Mouse (Mus musculus): Measurements from ENCODE around the gene Umad1. TPM values are rescaled to one million over a fixed set of nuclear protein-coding genes. Genes with fewer than 3 reads are reported as not detected.

The Umad1 gene
- total RNA-seq (2017), result 11.9 and 21.4 TPM in 2 replicates

DNA sequence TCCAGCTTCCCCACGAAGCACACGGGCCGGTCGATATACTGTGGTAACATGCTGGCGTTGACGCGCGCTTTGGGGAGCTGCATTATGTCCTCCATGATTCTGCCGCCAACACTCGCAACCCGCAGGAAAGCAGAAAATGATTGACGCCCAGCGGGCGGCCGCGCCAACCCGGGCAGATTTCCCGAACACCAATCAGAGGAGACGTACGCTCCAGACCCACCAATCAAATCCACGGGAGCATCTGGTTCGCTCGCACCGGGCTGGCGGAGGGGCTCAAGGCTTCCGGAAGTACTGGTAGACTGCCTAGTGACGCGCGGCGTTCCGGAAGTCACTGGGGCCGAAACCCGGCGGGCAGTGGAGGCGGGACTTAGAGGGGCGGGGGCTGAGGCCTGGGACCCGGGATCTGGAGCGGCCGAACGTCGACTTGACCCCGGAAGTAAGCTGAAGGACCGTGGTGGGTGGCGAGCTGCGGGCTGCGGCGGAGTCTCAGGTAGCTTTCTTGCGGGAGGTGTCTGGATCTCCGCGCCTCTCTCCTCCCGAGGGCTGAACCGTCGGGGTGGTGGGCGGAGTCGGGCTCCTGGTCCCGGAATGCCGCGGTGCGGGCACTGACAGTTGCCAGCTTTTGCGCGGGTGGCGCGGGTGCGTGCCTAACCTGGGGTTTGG is at the start of gene Umad1, which contains the start of the genes Rpa3 and Gm45062:
TSS of gene Umad1 (plus strand) at position 285 of the 663 bp plus-strand sequence.
TSS of gene Rpa3 (minus strand) at position 170 of the 663 bp plus-strand sequence.
TSS of gene Gm45062 (plus strand) at position 447 of the 663 bp plus-strand sequence.
- ATAC-seq (replicated peaks; ENCODE audit: low read depth, poor library complexity, severe bottlenecking), result peak; percentile 98

DNA sequence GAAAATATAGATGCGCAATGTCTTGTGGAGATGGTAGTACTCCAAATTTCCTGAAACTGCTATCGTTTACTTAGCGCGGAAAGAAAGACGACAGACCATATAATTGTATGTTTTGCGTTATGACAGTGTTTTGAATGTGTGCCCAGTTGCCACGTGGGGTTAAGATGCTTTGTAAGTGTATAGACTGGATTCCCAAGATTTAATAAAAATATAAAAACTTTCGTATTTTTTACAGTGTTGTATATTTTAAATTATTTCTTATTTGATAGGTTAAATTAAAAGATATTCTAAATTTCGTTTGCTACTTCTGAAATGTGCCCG is 49.3 kb upstream of the Umad1 start:
- peak; percentile 6; the same call in 1 of the 2 replicates for ATAC-seq (replicated peaks; ENCODE audit: low read depth, poor library complexity, severe bottlenecking)

GRCm38 (mm10) chr6:8210661-8211060 is 48.4 kb upstream of the Umad1 start:
- ATAC-seq (replicated peaks; ENCODE audit: low read depth, poor library complexity, severe bottlenecking), result no peak

DNA sequence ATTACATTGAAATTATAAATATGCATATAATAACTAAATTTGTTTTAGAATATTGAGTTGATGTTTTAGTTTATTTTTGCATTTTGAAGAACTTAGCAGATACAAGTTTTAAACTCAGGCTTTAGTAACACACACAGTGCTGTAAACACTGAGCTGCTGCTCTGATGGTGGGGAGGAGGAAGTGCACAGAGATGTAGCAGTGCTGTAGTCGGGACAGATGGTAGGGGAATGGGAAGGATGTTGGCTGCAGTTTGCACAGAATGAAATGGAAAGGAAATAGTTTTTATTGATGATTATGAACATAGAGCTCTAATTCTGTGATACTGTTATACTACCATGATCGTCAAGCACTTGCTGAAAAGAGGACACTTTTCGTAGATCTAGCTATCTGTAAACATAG is 32.1 kb upstream of the Umad1 start:
- no peak for ATAC-seq (replicated peaks; ENCODE audit: low read depth, poor library complexity, severe bottlenecking)

GRCm38 (mm10) chr6:8228596-8228995 is 30.5 kb upstream of the Umad1 start:
- ATAC-seq (replicated peaks; ENCODE audit: low read depth, poor library complexity, severe bottlenecking), result no peak

- no peak for ATAC-seq (replicated peaks; ENCODE audit: low read depth, poor library complexity, severe bottlenecking)
Observed at GRCm38 (mm10) chr6:8258316-8258715, 772 bp upstream of the Umad1 start.

GRCm38 (mm10) chr6:8259667-8260044 is 568 bp downstream of the Umad1 start:
- no peak; the same call in 1 of the 2 replicates for ATAC-seq (replicated peaks; ENCODE audit: low read depth, poor library complexity, severe bottlenecking)

DNA sequence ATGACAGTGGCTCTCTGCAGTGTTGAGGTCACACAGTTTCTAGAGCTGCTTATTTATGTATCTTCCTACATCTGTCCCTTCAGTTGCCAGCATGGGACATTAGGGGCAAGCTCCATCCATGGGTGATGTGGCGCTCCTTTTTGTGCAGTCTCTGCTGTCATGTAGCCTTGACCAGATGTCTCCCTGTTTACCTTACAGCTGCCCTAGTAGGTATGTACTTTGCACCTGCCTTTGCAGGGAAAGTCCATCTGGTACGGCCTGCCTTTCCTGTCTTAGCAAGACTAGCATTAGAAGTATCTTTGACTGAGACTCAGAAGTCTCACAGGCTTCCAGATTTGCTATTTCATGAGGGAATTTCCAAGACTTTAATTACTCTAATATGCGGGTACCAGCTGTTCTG is 12.0 kb downstream of the Umad1 start:
- no peak for ATAC-seq (replicated peaks; ENCODE audit: low read depth, poor library complexity, severe bottlenecking)

DNA sequence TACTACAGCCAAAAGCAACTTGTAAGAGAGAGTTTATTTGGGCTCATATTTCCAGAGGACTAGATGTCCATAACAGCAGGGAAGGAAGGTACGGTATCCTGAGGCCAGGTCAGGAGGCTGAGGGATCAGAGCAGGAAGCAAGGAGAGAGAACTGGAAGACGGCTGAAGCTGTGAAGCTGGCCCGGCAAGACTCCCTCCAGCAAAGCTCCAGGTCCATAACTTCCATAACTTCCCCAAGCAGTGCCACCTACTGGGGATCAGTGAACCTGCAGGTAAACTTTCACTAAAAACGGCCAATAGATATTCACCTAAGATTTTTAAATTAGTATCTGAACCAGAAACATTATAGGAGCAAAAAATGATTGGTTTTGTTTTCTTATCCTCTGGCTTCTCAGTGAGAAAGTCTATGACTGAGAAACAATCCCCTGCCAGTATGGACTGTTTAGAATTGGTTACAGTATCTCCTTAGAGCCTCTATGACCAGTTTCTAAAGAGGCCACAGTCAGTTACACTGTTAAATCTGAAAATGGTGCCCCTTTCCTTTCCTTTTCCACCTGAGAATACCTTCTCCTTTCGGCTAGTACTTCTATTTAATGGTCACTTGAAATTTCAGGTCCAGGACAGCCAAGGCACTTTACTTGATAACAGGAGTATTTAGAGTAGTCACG is 15.4 kb downstream of the Umad1 start:
- ATAC-seq (replicated peaks; ENCODE audit: low read depth, poor library complexity, severe bottlenecking), result peak; percentile 83

DNA sequence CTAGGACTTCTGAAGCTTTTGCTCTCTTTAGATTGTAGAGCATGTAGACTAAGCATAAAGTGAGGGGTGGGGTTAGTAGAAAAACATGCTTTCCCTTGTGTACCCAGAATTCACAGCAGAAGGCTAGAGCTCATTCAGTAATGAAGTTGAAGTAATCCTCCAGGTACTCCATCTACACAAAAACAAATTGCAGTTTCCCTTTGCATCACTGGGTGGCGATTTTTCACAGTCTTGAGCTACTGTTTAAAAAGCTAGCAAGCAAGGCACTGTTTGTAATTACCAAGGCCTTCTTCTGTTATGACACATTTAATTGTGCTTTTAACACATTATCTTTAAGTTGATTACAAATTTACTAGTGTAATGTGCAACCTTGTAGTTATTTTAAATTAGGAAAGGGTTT is 16.0 kb downstream of the Umad1 start:
- peak; percentile 70 for ATAC-seq (replicated peaks; ENCODE audit: low read depth, poor library complexity, severe bottlenecking)

- ATAC-seq (replicated peaks; ENCODE audit: low read depth, poor library complexity, severe bottlenecking), result no peak
Observed at GRCm38 (mm10) chr6:8276431-8276830, 17.3 kb downstream of the Umad1 start.

GRCm38 (mm10) chr6:8278426-8279002 is 19.4 kb downstream of the Umad1 start:
- ATAC-seq (replicated peaks; ENCODE audit: low read depth, poor library complexity, severe bottlenecking), result peak; percentile 53

GRCm38 (mm10) chr6:8283255-8283654 is 24.2 kb downstream of the Umad1 start:
- ATAC-seq (replicated peaks; ENCODE audit: low read depth, poor library complexity, severe bottlenecking), result no peak

GRCm38 (mm10) chr6:8285401-8285960 is 26.4 kb downstream of the Umad1 start:
- no peak for ATAC-seq (replicated peaks; ENCODE audit: low read depth, poor library complexity, severe bottlenecking)

DNA sequence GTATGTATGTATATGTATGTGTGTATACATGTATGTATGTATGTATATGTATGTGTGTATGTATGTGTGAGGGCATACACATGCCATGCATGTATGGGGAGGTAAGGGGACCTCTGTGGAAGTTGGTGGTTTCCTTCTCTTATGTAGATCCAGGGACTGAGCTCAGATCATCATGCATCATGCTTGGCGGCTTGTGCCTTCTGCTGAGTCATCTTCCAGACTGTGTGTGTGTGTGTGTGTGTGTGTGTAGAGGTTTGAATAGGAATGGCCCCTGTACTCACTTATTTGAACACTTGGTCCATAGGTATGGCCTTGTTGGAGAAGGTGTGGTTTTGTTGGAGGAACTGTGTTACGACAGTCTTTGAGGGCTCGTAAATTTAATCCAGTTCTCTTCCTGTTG is 27.1 kb downstream of the Umad1 start:
- 0 out of 2 replicates have a peak, but pooled peaks have one; percentile 27 for ATAC-seq (replicated peaks; ENCODE audit: low read depth, poor library complexity, severe bottlenecking)

DNA sequence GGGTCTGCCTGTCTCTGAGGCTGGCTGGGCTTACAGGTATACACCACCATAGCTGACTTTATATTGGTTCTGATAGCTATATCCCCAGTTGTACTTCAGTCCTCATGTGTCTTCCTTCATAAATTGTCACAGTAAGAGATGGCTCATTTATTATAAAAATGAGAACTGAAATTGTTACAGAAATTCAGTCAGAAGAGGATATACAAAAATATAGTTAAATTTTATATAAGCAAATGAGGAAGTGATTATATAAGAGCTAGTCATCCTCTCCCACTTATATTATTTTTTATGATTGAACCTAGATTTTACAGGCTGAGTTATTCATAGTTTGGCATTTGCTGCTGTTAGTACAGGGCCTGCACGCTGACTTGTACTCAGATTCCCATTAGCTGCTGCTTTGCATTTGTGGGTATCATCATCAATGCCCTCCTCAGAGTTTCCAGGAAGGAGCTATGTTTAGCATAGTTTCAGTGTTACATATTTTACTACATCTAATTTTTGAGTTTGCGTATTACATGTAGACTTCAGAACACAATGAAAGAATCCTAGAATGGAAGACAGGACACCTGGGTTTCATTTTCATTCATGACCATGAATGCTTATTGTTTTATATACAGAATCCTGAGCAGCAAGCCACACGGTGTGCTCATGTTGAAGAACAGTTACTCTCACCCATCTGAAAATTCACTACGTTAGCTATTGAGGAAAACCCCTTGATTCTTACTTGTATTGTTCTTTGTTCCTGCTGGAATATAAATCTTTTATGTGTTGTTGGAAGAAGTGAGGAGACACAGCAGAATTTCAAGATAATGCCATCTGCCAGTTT is 29.9 kb downstream of the Umad1 start:
- peak; percentile 62 for ATAC-seq (replicated peaks; ENCODE audit: low read depth, poor library complexity, severe bottlenecking)

DNA sequence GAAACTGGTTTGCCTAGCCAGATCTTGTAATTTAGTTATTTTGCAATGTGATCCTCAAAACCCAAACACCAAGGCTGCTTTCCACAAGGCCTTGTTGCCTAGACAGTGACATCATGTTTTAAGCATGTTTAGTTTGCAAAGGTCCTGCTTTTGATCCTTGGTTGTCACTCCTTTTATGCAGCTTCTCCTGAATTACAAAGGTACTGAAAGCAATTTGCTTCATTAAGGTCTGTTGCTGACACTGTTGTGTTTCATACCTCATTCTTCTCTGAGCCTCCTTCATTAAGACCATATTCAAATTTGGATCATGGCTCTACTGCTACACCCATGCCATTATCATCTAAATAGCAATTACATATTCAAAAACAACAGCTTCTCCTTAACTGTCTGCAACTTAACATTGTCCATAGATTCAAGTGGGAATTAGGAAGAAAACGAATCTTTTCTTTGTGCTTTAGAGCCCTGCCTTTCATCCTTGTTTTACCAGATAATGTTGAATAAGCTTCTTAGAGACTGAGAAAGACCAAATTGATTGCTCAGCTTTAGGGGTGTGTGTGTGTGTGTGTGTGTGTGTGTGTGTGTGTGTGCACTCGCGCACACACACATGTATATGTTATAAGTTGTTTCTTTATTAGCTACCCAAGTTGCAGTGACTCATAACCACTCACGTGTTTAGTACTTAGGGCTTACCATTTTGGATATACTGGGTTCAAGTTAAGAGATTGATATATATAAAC is 35.1 kb downstream of the Umad1 start:
- no peak for ATAC-seq (replicated peaks; ENCODE audit: low read depth, poor library complexity, severe bottlenecking)

GRCm38 (mm10) chr6:8299066-8299863 is 40.2 kb downstream of the Umad1 start:
- peak; percentile 47; the same call in 1 of the 2 replicates for ATAC-seq (replicated peaks; ENCODE audit: low read depth, poor library complexity, severe bottlenecking)

All from common myeloid progenitor, adult 5-6 weeks (primary cell).